Comparison of ENCODE assay signal across 9 mouse cellular contexts in genomic region chr2:72838085-72838727, GRCm38 (mm10).
DNase-seq lines count a peak whose midpoint lies in the region; ATAC-seq and TF ChIP-seq lines count a peak whose summit lies in the region.
"Had no signal": no experiment of that assay in that cellular context is flagged by ENCODE, and none has a peak within 500 bp of the region (broad histone marks: within the 10 kb centered on the region; RNA-seq: fewer than 3 reads in every experiment).

No protein-coding gene starts in this region.

- no peak for TF ChIP-seq EP300 in stomach, postnatal 0 days (optimal IDR thresholded peaks at IDR 0.05)

- H3K36me3 ChIP-seq in intestine, postnatal 0 days (ENCODE audit: control insufficient read depth, insufficient read depth), result no peaks in the 10 kb centered on the region
- no peaks in the 10 kb centered on the region for H3K36me3 ChIP-seq in stomach, postnatal 0 days (ENCODE audit: control insufficient read depth, insufficient read depth, low read length)
- no peaks in the 10 kb centered on the region for H3K36me3 ChIP-seq in hindbrain, embryonic 14.5 days (replicated peaks; ENCODE audit: control insufficient read depth, insufficient read depth)

- no peaks in the 10 kb centered on the region for H3K4me1 ChIP-seq in intestine, postnatal 0 days (replicated peaks; ENCODE audit: control insufficient read depth, insufficient read depth, low read length)
- no peaks in the 10 kb centered on the region for H3K4me1 ChIP-seq in stomach, postnatal 0 days (replicated peaks; ENCODE audit: control insufficient read depth, insufficient read depth)
- H3K4me1 ChIP-seq in hindbrain, embryonic 14.5 days (replicated peaks; ENCODE audit: control insufficient read depth, insufficient read depth, low read length), result peaks cover 5% of the 10 kb centered on the region; the same call in 1 of the 2 replicates

- H3K27me3 ChIP-seq in intestine, postnatal 0 days (replicated peaks; ENCODE audit: control insufficient read depth, insufficient read depth, low read length), result no peaks in the 10 kb centered on the region
- H3K27me3 ChIP-seq in stomach, postnatal 0 days (ENCODE audit: control insufficient read depth, insufficient read depth, low read length), result no peaks in the 10 kb centered on the region
- no peaks in the 10 kb centered on the region for H3K27me3 ChIP-seq in hindbrain, embryonic 14.5 days (ENCODE audit: control insufficient read depth, insufficient read depth, low read length)

- no peak for TF ChIP-seq CTCF in intestine, postnatal 0 days (IDR thresholded peaks at IDR 0.05; ENCODE audit: low read depth)
- no peak for TF ChIP-seq CTCF in stomach, postnatal 0 days (IDR thresholded peaks at IDR 0.05; ENCODE audit: low read depth)

- no peak overlapping the region for H3K27ac ChIP-seq in intestine, postnatal 0 days (ENCODE audit: low read depth, low read length)
- no peak overlapping the region for H3K27ac ChIP-seq in stomach, postnatal 0 days (replicated peaks)
- H3K27ac ChIP-seq in hindbrain, embryonic 14.5 days, result no peak overlapping the region
- H3K27ac ChIP-seq: left cerebral cortex, adult 2 months had no signal

- H3K4me2 ChIP-seq in intestine, postnatal 0 days (replicated peaks; ENCODE audit: low read depth), result no peak overlapping the region
- no peak overlapping the region for H3K4me2 ChIP-seq in stomach, postnatal 0 days (replicated peaks; ENCODE audit: low read depth)
- no peak overlapping the region for H3K4me2 ChIP-seq in hindbrain, embryonic 14.5 days (replicated peaks)

- H3K4me3 ChIP-seq in intestine, postnatal 0 days (ENCODE audit: low read depth, low read length), result no peak overlapping the region
- no peak overlapping the region for H3K4me3 ChIP-seq in stomach, postnatal 0 days (ENCODE audit: low read depth, low read length)
- no peak overlapping the region for H3K4me3 ChIP-seq in hindbrain, embryonic 14.5 days (replicated peaks; ENCODE audit: low read length)
- H3K4me3 ChIP-seq: left cerebral cortex, adult 2 months had no signal

- peak; percentile 87 for ATAC-seq in intestine, postnatal 0 days
- ATAC-seq in stomach, postnatal 0 days (ENCODE audit: low FRiP score, low TSS enrichment), result peak; percentile 95
- ATAC-seq in hindbrain, embryonic 14.5 days (ENCODE audit: low FRiP score), result no peak
- no peak for ATAC-seq in erythroblast, adult 5-6 weeks (replicated peaks; ENCODE audit: low FRiP score, poor library complexity, severe bottlenecking)

- H3K9me3 ChIP-seq in intestine, postnatal 0 days (ENCODE audit: control insufficient read depth), result no peaks in the 10 kb centered on the region
- H3K9me3 ChIP-seq in stomach, postnatal 0 days (ENCODE audit: control insufficient read depth, low read length), result no peaks in the 10 kb centered on the region
- H3K9me3 ChIP-seq in hindbrain, embryonic 14.5 days (ENCODE audit: control insufficient read depth, low read length), result no peaks in the 10 kb centered on the region

- peak; percentile 26 for DNase-seq in spleen, adult 12 weeks (ENCODE audit: low spot score)
- DNase-seq in spleen, postnatal 4 days (ENCODE audit: low spot score in 2 of 2), result no peak
- DNase-seq in adrenal gland, adult 8-10 months, result peak; percentile 53
- peak; percentile 76 for DNase-seq in stomach, postnatal 0 days (ENCODE audit: low spot score)
- DNase-seq in hindbrain, embryonic 14.5 days (ENCODE audit: low spot score), result no peak
- DNase-seq: cerebellum, adult 11 months had no signal

- WGBS in intestine, postnatal 0 days, result 19% methylated on average over 6 of the region's 6 CpGs
- WGBS in stomach, postnatal 0 days, result 25% methylated on average over 6 of the region's 6 CpGs
- WGBS in hindbrain, embryonic 14.5 days, result 56% methylated on average over 6 of the region's 6 CpGs

- no peak overlapping the region for H3K9ac ChIP-seq in intestine, postnatal 0 days (ENCODE audit: low read depth, low read length)
- no peak overlapping the region for H3K9ac ChIP-seq in stomach, postnatal 0 days (ENCODE audit: low read length)
- no peak overlapping the region for H3K9ac ChIP-seq in hindbrain, embryonic 14.5 days

Comparison
In these comparisons a context has a peak if more than half of its experiments do, and no peak if none do; other contexts are left out.
1. DNase-seq: peak in spleen, adult 12 weeks (single experiment), adrenal gland, adult 8-10 months (single experiment) and stomach, postnatal 0 days (single experiment); none in spleen, postnatal 4 days (0 of 2) and hindbrain, embryonic 14.5 days (single experiment).
2. ATAC-seq: peak in intestine, postnatal 0 days (single experiment) and stomach, postnatal 0 days (single experiment); none in hindbrain, embryonic 14.5 days (single experiment) and erythroblast, adult 5-6 weeks (single experiment).